In genomic region chr2:25846516-25846915, GRCm38 (mm10) we compare ENCODE assay signal across 25 mouse cellular contexts. TPM values are rescaled to one million over a fixed set of nuclear protein-coding genes. Genes with fewer than 3 reads are reported as not detected.
"Had no signal": no experiment of that assay in that cellular context is flagged by ENCODE, and none has a peak within 500 bp of the region (broad histone marks: within the 10 kb centered on the region; RNA-seq: fewer than 3 reads in every experiment).

No protein-coding gene starts in this region.

- H3K4me1 ChIP-seq: limb, embryonic 10.5 days; liver, embryonic 12.5 days; liver, embryonic 15.5 days; lung, embryonic 15.5 days had no signal

- H3K9ac ChIP-seq: limb, embryonic 13.5 days; liver, embryonic 12.5 days; liver, embryonic 15.5 days; lung, embryonic 15.5 days had no signal

- H3K27me3 ChIP-seq: liver, embryonic 12.5 days; liver, embryonic 15.5 days; lung, embryonic 15.5 days had no signal

- H3K27ac ChIP-seq: limb, embryonic 10.5 days; limb, embryonic 13.5 days; liver, embryonic 12.5 days; liver, embryonic 15.5 days; lung, embryonic 15.5 days had no signal

- H3K9me3 ChIP-seq: limb, embryonic 10.5 days; liver, embryonic 12.5 days; liver, embryonic 15.5 days; lung, embryonic 15.5 days had no signal

- H3K4me3 ChIP-seq: limb, embryonic 10.5 days; limb, embryonic 13.5 days; liver, embryonic 12.5 days; liver, embryonic 15.5 days; lung, embryonic 15.5 days had no signal

- H3K36me3 ChIP-seq: limb, embryonic 10.5 days; limb, embryonic 13.5 days; liver, embryonic 12.5 days; liver, embryonic 15.5 days; lung, embryonic 15.5 days had no signal

- ATAC-seq: liver, embryonic 12.5 days had no signal

- H3K4me2 ChIP-seq: limb, embryonic 13.5 days; liver, embryonic 12.5 days; liver, embryonic 15.5 days; lung, embryonic 15.5 days; midbrain, embryonic 11.5 days had no signal

- DNase-seq: kidney, adult 18-20 months; kidney, adult 9 months; kidney, postnatal 14 days; layer of hippocampus, postnatal 36 days; liver; lung, adult 18-20 months; lung, postnatal 10 days; lung, postnatal 4 days; midbrain, embryonic 14.5 days; thymus, adult 18-20 months; thymus, postnatal 4 days had no signal

RNA-seq across cellular contexts. Expression of gene Sohlh1, which starts 0.5 kb away (rescaled TPM):
- polyA plus RNA-seq: large intestine, adult 2 months; limb, embryonic 10.5 days; liver, embryonic 12.5 days; liver, embryonic 15.5 days; lung, embryonic 15.5 days; midbrain, embryonic 11.5 days; midbrain, embryonic 14.5 days; midbrain, postnatal 0 days; neural tube, embryonic 11.5 days; neural tube, embryonic 14.5 days; small intestine, adult 2 months; spleen, adult 2 months had no signal

RNA-seq across cellular contexts. Expression of gene Kcnt1, which starts 17.0 kb away (rescaled TPM):
- polyA plus RNA-seq: liver, embryonic 15.5 days had no signal

RNA-seq across cellular contexts. Expression of gene Lcn9, which starts 23.6 kb away (rescaled TPM):
- polyA plus RNA-seq: kidney, embryonic 16.5 days; limb, embryonic 10.5 days; limb, embryonic 13.5 days; liver, embryonic 12.5 days; liver, embryonic 15.5 days; lung, embryonic 15.5 days; midbrain, embryonic 11.5 days; midbrain, embryonic 14.5 days; midbrain, postnatal 0 days; neural tube, embryonic 11.5 days; neural tube, embryonic 14.5 days; small intestine, adult 2 months; spleen, adult 2 months; stomach, embryonic 16.5 days had no signal

RNA-seq across cellular contexts. Expression of gene Glt6d1, which starts 30.9 kb away (rescaled TPM):
- polyA plus RNA-seq: kidney, embryonic 16.5 days; large intestine, adult 2 months; limb, embryonic 10.5 days; limb, embryonic 13.5 days; liver, embryonic 12.5 days; liver, embryonic 15.5 days; lung, embryonic 15.5 days; midbrain, embryonic 11.5 days; midbrain, embryonic 14.5 days; midbrain, postnatal 0 days; neural tube, embryonic 11.5 days; neural tube, embryonic 14.5 days; small intestine, adult 2 months; spleen, adult 2 months; stomach, embryonic 16.5 days had no signal
